Mouse (Mus musculus): ENCODE results near the gene Samd8.

The Samd8 gene

DNA sequence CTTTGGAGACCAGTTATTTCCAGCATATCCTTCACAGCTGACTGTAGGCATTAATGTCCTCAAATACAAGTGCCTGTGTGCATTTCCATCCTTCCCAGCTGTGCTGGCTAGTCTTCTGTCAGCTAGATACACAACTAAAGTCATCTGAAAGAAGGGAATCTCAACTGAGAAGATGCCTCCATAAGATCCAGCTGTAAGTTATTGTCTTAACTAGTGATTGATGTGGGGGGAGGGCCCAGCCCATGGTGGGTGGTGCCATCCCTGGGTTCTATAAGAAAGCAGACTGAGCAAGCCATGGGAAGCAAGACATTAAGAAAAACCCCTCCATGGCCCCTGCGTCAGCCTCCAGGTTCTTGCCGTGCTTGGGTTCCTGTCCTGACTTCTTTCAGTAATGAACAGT, 74.6 kb downstream of the Samd8 start, which contains the start of gene Vdac2:
TSS of gene Vdac2 (plus strand) at position 301 of the 400 bp plus-strand sequence.
- no peak for DNase-seq (ENCODE audit: low read depth in 1 of 2, low spot score in 2 of 2)

DNA sequence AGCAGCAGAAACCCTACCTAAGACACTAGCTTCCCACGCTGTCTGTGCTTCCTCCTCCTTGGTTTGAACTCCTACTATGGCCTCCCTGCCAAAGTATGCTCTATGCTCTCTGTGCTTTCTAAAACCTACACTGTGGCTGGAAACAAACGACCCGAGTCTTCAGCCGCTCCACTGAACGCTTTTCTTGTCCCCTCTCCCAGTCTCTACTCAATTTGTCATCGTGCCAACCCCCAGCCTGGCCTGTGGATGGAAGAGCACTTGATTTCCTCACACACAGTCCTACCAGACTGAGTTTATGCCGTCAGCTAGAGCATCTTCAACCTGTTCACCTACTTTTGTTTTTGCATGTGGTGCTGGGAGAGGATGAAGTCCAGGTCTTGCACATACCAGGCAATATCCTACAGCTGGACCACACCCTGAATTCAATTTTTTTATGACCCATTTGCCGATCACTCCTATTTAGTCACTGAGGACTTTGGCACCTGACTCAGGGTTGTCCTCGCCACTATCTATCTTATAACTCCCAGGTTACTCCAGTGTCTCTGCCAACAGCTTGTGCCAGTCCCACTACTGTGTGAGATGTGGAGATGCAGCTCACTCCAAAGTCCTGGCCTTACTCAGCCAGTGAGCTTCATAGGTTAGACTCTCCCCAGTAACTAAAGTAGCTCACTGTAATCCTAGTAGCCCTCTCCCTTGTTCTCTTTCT, 75.6 kb downstream of the Samd8 start:
- no peak for DNase-seq (ENCODE audit: low read depth in 1 of 2, low spot score in 2 of 2)

DNA sequence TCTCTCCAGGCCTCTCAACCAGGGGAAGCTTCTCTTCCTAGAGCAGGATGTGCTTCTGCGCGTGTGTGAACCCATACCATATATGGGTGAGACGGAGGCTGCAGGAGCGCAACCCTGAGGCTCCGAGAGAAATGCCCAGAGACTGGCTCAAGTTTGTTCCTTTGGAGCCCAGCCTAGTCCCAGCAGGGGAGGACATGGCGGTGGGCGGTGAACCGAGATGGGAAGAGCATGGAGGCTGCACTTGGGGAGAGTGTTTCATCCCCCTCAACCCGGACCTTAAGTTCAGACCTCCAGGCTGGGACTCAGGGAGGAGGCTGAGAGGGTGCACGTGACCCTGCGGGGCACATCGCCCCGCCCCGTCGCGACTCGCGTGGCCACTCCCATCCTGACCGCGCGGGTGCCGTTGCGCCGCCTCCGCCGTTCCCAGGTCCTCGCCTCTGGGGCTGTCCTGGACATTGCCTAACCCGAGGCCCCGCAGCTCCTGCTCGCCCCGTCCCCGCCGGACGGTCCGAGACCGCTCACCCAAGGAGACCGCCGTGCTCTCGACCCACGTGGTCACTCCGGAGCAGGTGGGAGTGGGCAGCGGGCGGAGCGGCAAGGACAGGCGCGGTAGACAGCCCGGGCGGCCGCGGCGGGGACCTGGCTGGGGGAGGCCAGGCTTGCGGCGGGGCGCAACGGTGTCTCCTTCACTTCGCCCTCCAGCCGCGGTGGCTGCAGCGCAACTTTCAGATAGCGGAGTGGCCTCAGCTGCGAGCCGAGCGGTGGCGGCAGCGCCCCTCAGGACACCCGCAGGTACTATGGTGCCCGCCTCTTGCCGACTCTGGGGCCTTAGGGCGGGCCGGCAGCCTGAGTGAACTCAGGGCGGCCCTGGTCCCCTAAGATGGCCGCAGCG, 80.8 kb downstream of the Samd8 start:
- DNase-seq (ENCODE audit: low read depth in 1 of 2, low spot score in 2 of 2) = peak; percentile 91 to 98

- DNase-seq (ENCODE audit: low read depth in 1 of 2, low spot score in 2 of 2) = no peak
These were observed 81.6 kb downstream of the Samd8 start for GRCm38 (mm10) chr14:21831830-21832403.

DNA sequence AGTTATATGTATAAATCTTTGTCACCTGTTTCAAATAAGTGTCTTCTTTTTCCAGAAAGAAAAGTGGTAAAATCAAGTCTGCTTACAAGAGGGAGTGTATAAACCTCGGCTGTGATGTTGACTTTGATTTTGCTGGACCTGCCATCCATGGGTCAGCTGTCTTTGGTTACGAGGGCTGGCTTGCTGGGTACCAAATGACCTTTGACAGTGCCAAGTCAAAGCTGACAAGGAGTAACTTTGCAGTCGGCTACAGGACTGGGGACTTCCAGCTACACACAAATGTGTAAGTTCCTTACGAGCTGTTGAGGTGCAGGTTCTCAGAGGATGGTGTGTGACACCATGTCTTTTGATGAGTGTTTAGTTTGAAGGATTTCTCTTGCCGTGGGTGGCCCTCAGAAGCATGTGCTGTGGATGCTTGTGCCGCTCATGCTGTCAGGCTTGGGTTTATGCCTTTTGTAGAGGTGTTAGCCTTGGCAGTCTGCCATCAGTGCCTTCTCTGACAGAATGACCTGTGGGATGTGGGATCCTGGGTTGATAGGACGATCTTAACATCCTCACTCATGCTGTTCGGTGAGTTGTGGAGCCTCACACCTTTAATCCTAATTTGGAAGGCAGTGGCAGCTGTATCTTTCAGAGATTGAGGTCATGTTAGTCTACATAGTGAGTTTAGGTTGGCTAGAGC, 88.1 kb downstream of the Samd8 start:
- no peak for DNase-seq (ENCODE audit: low read depth in 1 of 2, low spot score in 2 of 2)

GRCm38 (mm10) chr14:21841819-21842592, 91.7 kb downstream of the Samd8 start:
- no peak for DNase-seq (ENCODE audit: low read depth in 1 of 2, low spot score in 2 of 2)

DNA sequence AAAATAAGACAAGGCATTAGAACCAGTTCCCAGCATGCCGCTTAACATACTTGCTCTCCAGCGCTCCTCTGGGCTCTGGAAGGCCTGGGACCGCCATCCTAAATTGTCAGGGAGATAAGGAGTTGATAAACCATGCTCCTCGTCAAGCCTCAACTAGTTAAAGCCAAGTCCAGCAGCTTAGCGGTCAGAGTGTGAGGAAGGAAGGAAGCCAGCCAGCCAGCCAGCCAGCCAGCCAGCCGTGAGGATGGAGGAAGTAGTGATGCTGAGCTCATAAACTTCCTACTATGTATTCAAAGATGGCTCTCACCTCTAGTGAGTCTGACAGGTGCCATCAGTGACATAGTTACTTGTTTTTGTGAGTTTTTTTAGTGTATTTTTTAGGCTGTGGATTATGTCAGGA, 92.9 kb downstream of the Samd8 start:
- no peak for DNase-seq (ENCODE audit: low read depth in 1 of 2, low spot score in 2 of 2)

DNA sequence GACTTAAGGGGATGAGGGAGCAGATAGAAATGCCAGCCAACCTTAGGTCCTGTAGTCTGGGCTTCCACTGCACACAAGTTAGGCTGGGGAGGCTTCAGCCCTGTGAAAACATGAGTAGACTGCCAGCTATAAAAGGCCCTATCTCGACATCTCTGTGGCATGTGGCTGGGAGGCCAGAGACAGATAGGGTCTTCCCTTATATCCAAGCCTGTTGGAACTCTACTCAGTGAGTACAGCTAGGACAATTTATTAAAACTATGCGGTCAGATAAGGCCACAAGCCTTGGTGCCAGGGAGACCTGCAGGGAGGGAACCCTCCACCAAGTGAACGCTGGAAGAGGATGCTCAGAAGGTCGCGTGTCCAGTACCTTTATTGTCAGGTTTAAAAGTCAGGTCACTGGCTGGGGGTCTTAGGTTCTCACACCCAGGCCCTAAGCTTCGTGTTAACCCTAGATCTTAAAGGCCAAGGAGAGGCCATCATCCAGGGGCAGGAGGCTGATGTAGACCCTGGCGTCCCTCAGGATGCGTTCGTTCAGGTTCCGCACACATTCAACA, 96.6 kb downstream of the Samd8 start:
- DNase-seq (ENCODE audit: low read depth in 1 of 2, low spot score in 2 of 2) = no peak

DNA sequence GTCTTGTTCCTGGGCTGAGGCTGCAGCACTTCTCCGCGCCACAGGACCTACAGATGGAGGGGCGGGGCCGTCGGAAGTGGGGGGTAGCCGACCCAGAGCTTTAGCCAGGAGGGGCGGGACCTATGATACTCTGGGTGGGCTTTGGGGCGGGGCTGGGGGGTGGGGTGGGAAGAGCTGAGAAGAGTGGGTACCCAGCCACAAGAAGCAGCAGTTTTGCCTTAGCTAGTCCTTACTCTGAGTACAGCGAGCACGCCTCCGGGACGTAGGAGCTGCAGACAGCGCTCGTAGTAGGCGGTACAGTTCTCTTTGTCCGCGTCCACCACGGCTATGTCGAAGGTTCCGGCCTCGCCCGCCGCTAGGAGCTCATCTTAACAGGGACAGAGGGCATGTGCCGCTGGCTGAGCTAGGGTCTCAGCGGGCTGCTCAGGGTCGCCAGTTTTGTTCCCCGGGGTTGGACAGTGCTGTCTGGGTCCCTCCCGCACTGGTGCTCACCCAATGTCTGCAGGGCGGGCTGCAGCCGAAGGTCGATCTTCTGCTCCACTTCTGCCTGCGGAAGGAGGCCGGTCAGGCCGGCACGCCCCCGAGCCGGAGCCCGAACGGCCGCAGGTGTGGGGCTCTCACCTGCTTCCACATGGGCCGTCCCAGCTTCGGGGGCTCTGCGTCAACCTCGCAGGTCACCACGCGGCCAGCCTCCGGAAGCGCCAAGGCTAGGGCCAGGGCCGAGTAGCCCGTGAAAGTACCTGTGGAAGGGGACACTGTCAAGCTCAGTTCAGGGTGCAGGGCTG, 97.2 kb downstream of the Samd8 start:
- no peak for DNase-seq (ENCODE audit: low read depth in 1 of 2, low spot score in 2 of 2)

All from monocyte, adult 2 months (primary cell).